Mouse (Mus musculus): Measurements from ENCODE around the gene Nkiras1.

DNA sequence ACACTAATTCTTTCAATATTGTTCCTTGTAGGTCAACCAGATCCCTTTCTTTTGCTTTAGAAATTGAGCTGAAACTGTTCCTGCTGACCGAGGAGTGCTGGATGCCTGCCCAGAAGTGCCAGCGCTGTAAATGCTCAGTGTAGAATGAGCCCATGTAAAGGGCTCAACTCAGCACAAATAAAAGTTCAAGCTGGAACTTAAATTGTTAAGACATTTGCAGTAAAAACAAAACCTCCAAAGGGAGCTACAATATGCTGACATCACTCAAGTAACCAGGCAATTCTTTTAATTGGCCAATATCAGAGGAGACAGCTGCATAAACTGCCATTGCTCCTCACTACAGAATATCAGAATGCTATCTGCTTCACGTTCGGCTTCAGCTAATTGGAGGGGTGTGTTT is 7.5 kb upstream of the Nkiras1 start:
- TF ChIP-seq CTCF (IDR thresholded peaks at IDR 0.05; ENCODE audit: low read depth), result no peak
- no peak for TF ChIP-seq EP300 (IDR thresholded peaks at IDR 0.05; ENCODE audit: low read depth)
